Mouse (Mus musculus) megakaryocyte-erythroid progenitor cell, adult 5-6 weeks (primary cell): ENCODE measurements at regions not wholly inside any gene's neighbourhood (a gene's known extent, or its start where the extent isn't known, plus 50 kb on each side); places are given as distances from the start of the nearest gene placed in this dataset.

Experiments used
- ATAC-seq: replicated peaks from 2 replicates; pipeline ENCODE4 v1.8.0; 2016; ENCODE audit warnings: mild to moderate bottlenecking, inconsistent platforms; ENCODE audit not compliant: severe bottlenecking, poor library complexity, low FRiP score, low TSS enrichment

DNA sequence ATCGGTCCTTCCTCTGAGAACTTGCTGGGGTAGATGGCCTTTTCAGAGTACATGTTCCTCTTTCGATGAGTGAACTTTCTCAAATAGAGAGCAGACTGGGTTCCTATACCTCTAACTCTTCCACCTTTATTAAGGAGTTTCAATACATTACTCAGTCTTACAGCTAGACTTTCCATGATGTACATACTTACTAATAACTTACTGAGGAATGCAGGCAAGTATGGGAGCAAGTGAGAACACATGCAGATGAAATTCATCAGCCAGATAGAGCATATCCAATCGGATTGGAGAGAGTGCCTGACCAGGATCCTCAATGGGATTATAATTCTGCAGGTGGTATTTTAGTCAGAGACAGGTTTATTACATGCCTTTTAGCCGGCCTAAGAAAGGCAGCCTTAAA, 292.2 kb upstream of the Large1 start:
- ATAC-seq, result no peak

DNA sequence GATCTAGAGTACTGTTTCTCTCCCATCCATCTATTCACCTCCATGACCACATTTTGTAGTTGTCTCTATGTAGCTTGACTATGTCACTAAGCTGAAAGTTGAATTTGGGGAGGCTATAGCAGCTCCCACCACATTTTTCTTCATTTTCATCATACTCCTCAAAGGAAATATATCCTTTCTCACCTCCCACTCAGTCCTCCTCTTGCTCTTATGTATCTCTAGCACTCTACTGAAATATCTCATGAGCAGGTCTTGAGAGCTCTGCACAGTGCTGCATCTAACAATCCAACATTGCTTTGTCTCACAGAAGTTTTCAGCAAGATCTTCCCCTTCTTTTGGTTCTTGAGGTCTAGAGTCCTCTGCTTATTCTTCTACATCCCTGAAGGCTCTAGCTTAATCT, 273.5 kb upstream of the Large1 start:
- ATAC-seq, result no peak

DNA sequence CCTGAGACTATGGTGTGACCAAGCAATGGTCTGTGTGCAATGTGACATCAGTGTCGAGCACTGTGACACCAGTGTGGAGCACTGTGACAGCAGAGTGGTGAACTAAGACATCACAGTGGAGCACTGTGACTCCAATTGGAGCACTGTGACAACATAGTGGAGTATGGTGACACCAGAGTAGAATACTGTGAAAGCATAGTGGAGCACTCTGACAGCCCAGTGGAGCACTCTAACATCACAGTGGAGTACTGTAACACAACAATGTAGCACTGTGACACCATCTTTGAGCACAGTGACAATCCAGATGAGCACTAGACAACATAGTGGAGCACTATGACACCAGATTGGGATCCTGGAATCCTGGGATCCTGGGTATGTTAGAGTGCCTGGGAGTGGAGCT, 265.6 kb upstream of the Large1 start:
- peak; percentile 59; the same call in 1 of the 2 replicates for ATAC-seq

DNA sequence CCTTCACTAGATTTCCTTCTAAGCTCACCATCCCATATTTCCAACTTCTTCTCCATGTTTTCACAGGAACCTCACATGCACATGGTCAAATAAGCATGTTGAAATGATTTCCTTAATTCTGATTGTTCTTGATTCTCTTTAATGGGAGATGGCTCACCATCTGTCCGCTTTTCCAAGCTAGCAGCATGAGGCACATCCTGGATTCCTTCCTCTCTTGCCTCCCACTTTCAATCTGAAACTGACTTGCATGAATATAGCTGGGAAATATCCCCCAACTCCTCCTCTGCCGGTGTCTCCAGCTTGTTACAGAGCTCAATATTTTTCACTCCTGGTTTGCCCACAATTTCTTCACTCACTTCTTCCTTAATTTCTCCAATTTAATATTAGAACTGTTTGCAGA, 261.3 kb upstream of the Large1 start:
- ATAC-seq, result no peak

DNA sequence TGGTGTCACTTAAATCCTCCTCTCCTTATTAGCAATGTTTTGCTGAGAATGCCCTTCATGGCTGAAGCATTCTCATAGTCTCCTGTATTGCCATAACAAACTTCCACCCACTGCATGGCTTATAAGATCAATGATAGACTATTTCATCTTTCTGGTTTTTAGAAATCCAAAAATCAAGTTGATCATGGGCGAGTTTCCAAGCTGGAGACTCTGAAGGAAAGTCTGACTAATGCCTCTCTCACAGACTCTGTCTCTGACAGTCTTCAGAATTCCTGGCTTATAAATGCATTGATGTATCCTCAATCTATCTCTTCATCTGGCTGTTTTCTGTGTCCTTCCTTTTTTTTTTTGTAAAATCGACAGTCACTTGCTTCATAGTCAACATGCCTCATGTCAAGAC, 260.8 kb upstream of the Large1 start:
- no peak for ATAC-seq

- ATAC-seq, result no peak
Measured at GRCm38 (mm10) chr8:73611583-73611982, 258.2 kb upstream of the Large1 start.

DNA sequence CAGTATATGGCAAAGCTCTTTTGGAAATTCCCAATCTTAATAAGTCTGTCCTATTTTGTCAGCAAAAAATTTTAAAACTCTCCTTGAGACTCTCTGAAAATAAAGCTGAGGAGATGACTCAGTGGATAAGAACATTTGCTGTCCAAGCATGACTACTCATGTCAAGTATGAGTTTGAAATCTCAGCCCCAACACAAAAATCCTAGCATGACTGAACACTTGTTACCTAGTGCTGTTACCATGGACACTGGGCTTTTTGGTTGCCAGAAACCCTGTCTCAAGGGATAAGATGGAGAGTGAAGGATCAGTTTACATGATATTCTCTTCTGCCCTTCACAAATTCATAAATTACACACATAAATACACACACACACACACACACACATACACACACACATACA, 217.3 kb upstream of the Large1 start:
- no peak for ATAC-seq

GRCm38 (mm10) chr8:73569963-73570362, 216.6 kb upstream of the Large1 start:
- ATAC-seq, result no peak
